Mouse (Mus musculus): ENCODE results near the gene Nif3l1. TPM values are rescaled to one million over a fixed set of nuclear protein-coding genes. Genes with fewer than 3 reads are reported as not detected.

The Nif3l1 gene
- polyA plus RNA-seq, 1 experiment from 2014 or later: 35.0 TPM

DNA sequence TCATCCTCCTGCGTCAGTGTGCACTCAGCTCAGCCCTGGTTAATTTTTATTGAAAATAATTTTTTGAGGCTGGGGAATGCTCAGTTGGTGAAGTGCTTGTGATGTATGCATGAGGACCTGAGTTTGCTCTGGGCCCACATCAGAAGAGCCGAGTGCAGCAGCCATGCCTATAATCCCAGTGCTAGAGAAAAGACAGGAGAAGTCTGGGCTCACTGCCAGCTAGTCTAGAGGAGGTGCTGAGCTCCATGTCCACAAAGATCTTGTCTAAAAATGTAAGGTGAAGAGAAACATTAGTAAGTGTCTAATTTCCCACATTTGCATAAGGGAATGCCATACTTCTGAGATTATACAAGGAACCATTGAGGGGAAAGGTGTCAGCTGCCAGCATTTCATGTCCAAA, 13.9 kb downstream of the Nif3l1 start:
- H3K9me3 ChIP-seq (replicated peaks; ENCODE audit: control insufficient read depth, low read length): no peaks in the 10 kb centered on the region
- no peak for ATAC-seq (replicated peaks; ENCODE audit: insufficient number of reproducible peaks, low FRiP score, low TSS enrichment)
- WGBS (ENCODE audit: insufficient replicate concordance): 63% methylated on average over 2 of the region's 2 CpGs
- H3K4me2 ChIP-seq: no peak overlapping the region
- H3K4me1 ChIP-seq (ENCODE audit: control insufficient read depth, insufficient read depth, low read length): no peaks in the 10 kb centered on the region
- no peaks in the 10 kb centered on the region for H3K27me3 ChIP-seq (ENCODE audit: control insufficient read depth, insufficient read depth, low read length)
- H3K9ac ChIP-seq (ENCODE audit: low read depth, low read length): no peak overlapping the region
- H3K4me3 ChIP-seq (ENCODE audit: low read depth, low read length): no peak overlapping the region
- peaks cover 14% of the 10 kb centered on the region for H3K36me3 ChIP-seq (ENCODE audit: control insufficient read depth, insufficient read depth, low read length)
- H3K27ac ChIP-seq (ENCODE audit: low read depth, low read length): no peak overlapping the region

DNA sequence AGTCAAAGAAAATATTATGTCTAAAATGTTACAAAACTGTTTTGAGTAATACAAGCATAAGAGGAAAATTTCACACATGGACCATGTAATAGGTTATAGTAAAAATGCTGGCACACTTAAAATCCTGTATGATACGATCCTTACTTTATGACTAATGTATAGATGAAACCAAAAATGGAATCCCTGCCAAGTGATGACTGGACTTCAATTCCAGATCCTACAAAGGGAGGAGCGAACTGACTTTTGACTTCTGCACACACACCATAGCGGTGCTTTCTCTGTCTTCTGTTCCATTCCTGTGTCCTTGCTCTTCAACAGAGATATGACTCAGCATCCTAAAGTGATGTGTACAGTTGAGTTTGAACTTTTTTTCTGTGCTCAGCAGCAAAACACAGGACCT, 15.6 kb downstream of the Nif3l1 start:
- H3K36me3 ChIP-seq (ENCODE audit: control insufficient read depth, insufficient read depth, low read length): peaks cover 19% of the 10 kb centered on the region
- H3K9ac ChIP-seq (ENCODE audit: low read depth, low read length): no peak overlapping the region
- no peaks in the 10 kb centered on the region for H3K9me3 ChIP-seq (replicated peaks; ENCODE audit: control insufficient read depth, low read length)
- H3K4me2 ChIP-seq: no peak overlapping the region
- no peak overlapping the region for H3K4me3 ChIP-seq (ENCODE audit: low read depth, low read length)
- H3K27ac ChIP-seq (ENCODE audit: low read depth, low read length): no peak overlapping the region
- H3K27me3 ChIP-seq (ENCODE audit: control insufficient read depth, insufficient read depth, low read length): no peaks in the 10 kb centered on the region
- ATAC-seq (replicated peaks; ENCODE audit: insufficient number of reproducible peaks, low FRiP score, low TSS enrichment): no peak
- no peaks in the 10 kb centered on the region for H3K4me1 ChIP-seq (ENCODE audit: control insufficient read depth, insufficient read depth, low read length)
- WGBS (ENCODE audit: insufficient replicate concordance): 88% methylated on average over 3 of the region's 3 CpGs

DNA sequence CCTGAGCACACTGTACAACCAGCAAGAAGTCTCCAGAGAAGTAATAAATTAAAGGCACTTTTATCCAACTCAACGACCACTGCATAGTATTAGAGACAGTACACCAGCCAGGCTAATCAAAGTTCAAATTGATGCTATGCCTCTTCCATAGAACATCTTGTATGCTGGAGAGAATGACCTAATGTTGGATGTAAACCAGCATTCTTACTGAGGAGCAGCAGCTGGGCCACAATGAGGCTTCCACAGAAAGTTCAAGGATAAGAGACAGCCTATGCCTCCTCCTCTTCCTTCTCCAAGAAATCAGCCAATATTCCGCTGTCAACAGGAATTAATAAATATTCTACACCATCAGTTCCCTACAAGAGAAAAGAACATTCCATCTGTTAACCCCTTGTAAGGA, 19.0 kb downstream of the Nif3l1 start:
- H3K27me3 ChIP-seq (ENCODE audit: control insufficient read depth, insufficient read depth, low read length): no peaks in the 10 kb centered on the region
- H3K9me3 ChIP-seq (replicated peaks; ENCODE audit: control insufficient read depth, low read length): no peaks in the 10 kb centered on the region
- ATAC-seq (replicated peaks; ENCODE audit: insufficient number of reproducible peaks, low FRiP score, low TSS enrichment): no peak
- H3K4me1 ChIP-seq (ENCODE audit: control insufficient read depth, insufficient read depth, low read length): no peaks in the 10 kb centered on the region
- WGBS (ENCODE audit: insufficient replicate concordance): 92% methylated on average over 2 of the region's 2 CpGs
- H3K27ac ChIP-seq (ENCODE audit: low read depth, low read length): no peak overlapping the region
- H3K36me3 ChIP-seq (ENCODE audit: control insufficient read depth, insufficient read depth, low read length): peaks cover 19% of the 10 kb centered on the region
- no peak overlapping the region for H3K4me3 ChIP-seq (ENCODE audit: low read depth, low read length)
- H3K4me2 ChIP-seq: no peak overlapping the region
- H3K9ac ChIP-seq (ENCODE audit: low read depth, low read length): no peak overlapping the region

DNA sequence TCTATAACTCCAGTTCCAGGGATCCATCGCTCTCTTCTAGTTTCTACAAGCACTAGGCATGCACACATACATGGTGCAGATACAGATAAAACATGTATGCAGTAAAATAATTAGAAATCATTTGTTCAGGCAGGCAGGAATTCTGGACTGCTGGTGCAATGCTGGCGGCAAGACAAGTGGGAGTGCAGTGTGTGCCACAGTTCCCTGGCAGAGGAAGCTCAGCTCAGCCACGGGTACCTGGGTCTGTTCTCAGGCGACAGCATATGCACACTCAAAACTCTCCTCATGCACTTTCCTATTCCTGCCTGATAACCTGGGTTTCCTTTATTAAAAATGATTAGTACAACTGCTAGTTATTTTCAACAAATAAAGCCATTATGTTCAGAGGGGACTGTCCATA, 20.1 kb downstream of the Nif3l1 start:
- 91% methylated on average over 4 of the region's 4 CpGs for WGBS (ENCODE audit: insufficient replicate concordance)
- peaks cover 27% of the 10 kb centered on the region for H3K36me3 ChIP-seq (ENCODE audit: control insufficient read depth, insufficient read depth, low read length)

DNA sequence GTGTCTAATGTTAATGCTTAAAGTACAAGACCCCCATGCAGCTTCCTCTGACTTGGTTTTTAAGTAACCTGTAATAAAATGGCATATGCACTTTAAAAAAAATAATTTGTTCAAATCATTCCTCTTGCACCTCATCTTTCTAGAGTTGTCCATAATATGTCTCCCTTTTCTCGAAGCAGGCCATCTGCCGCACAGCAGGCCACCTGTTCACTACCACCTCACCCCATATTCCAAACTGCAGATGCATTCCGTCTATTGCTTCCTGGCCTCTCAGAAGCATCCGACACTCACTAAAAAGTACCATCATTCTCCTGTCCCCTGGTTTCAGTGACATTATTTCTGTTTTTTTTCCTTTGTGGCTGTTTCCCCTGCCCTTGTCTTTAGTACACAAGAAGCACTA, 20.6 kb downstream of the Nif3l1 start:
- Histone ChIP-seq H3K36me3 (ENCODE audit: control insufficient read depth, insufficient read depth, low read length) (peaks cover 27% of the 10 kb centered on the region), H3K4me1 (ENCODE audit: control insufficient read depth, insufficient read depth, low read length) (no peaks in the 10 kb centered on the region), H3K9me3 (replicated peaks; ENCODE audit: control insufficient read depth, low read length) (no peaks in the 10 kb centered on the region), H3K4me3 (ENCODE audit: low read depth, low read length) (no peak overlapping the region), H3K4me2 (no peak overlapping the region), H3K9ac (ENCODE audit: low read depth, low read length) (no peak overlapping the region), H3K27ac (ENCODE audit: low read depth, low read length) (no peak overlapping the region), H3K27me3 (ENCODE audit: control insufficient read depth, insufficient read depth, low read length) (no peaks in the 10 kb centered on the region)
- 94% methylated on average over 4 of the region's 4 CpGs for WGBS (ENCODE audit: insufficient replicate concordance)
- no peak for ATAC-seq (replicated peaks; ENCODE audit: insufficient number of reproducible peaks, low FRiP score, low TSS enrichment)

More for the DNA sequence above, 20.1 kb downstream of the Nif3l1 start:
- no peak overlapping the region for H3K27ac ChIP-seq (ENCODE audit: low read depth, low read length)
- no peak overlapping the region for H3K9ac ChIP-seq (ENCODE audit: low read depth, low read length)
- no peaks in the 10 kb centered on the region for H3K9me3 ChIP-seq (replicated peaks; ENCODE audit: control insufficient read depth, low read length)
- H3K27me3 ChIP-seq (ENCODE audit: control insufficient read depth, insufficient read depth, low read length): no peaks in the 10 kb centered on the region
- ATAC-seq (replicated peaks; ENCODE audit: insufficient number of reproducible peaks, low FRiP score, low TSS enrichment): no peak
- no peak overlapping the region for H3K4me3 ChIP-seq (ENCODE audit: low read depth, low read length)
- H3K4me2 ChIP-seq: no peak overlapping the region
- no peaks in the 10 kb centered on the region for H3K4me1 ChIP-seq (ENCODE audit: control insufficient read depth, insufficient read depth, low read length)

DNA sequence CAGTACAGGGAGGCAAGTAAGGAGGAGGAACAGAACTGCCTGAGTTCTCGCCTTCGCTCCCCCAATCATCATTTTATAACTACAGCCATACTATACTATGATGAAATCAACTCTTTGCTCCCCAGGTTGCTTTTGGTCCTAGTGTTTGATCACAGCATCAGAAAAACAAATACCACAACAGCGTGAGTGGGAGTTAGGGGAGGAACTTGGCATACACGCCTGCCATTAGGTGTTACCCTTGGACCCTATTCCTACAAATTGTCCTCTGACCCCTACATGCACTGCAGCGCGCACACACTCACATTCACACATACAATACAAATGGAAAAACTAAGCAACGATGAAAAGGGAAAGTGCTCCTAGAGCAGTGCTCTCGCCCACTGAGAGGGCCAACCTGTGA, 30.7 kb downstream of the Nif3l1 start:
- ATAC-seq (replicated peaks; ENCODE audit: insufficient number of reproducible peaks, low FRiP score, low TSS enrichment): no peak
- WGBS (ENCODE audit: insufficient replicate concordance): 92% methylated on average over 8 of the region's 8 CpGs

DNA sequence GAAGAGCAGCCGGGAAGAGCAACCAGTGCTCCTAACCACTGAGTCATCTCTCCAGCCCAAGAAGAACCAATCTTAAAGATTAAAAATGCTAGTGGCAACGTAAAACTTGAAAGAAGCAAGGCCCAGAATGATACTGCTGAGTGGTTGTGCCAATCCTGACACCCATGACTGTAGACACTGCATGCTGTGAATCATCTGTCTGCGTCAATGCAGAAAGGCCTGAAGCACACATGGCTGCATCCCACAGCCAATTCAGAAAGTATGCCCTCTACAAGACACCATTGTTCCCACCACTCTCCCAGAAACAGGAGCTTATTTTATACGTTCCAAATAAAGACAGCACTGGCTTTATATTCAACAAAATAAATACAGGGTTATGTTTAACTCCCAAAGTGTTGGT, 37.7 kb downstream of the Nif3l1 start:
- H3K27ac ChIP-seq (ENCODE audit: low read depth, low read length): no peak overlapping the region
- no peak overlapping the region for H3K4me3 ChIP-seq (ENCODE audit: low read depth, low read length)
- H3K4me1 ChIP-seq (ENCODE audit: control insufficient read depth, insufficient read depth, low read length): no peaks in the 10 kb centered on the region
- peaks cover 20% of the 10 kb centered on the region for H3K36me3 ChIP-seq (ENCODE audit: control insufficient read depth, insufficient read depth, low read length)
- H3K9ac ChIP-seq (ENCODE audit: low read depth, low read length): no peak overlapping the region
- H3K9me3 ChIP-seq (replicated peaks; ENCODE audit: control insufficient read depth, low read length): no peaks in the 10 kb centered on the region
- 93% methylated on average over 4 of the region's 4 CpGs for WGBS (ENCODE audit: insufficient replicate concordance)
- H3K4me2 ChIP-seq: no peak overlapping the region
- no peaks in the 10 kb centered on the region for H3K27me3 ChIP-seq (ENCODE audit: control insufficient read depth, insufficient read depth, low read length)
- no peak for ATAC-seq (replicated peaks; ENCODE audit: insufficient number of reproducible peaks, low FRiP score, low TSS enrichment)

More for the DNA sequence above, 30.7 kb downstream of the Nif3l1 start:
- no peaks in the 10 kb centered on the region for H3K27me3 ChIP-seq (ENCODE audit: control insufficient read depth, insufficient read depth, low read length)
- no peak overlapping the region for H3K4me2 ChIP-seq
- H3K27ac ChIP-seq (ENCODE audit: low read depth, low read length): no peak overlapping the region
- no peak overlapping the region for H3K4me3 ChIP-seq (ENCODE audit: low read depth, low read length)
- H3K9me3 ChIP-seq (replicated peaks; ENCODE audit: control insufficient read depth, low read length): no peaks in the 10 kb centered on the region
- H3K9ac ChIP-seq (ENCODE audit: low read depth, low read length): no peak overlapping the region
- no peaks in the 10 kb centered on the region for H3K4me1 ChIP-seq (ENCODE audit: control insufficient read depth, insufficient read depth, low read length)
- peaks cover 33% of the 10 kb centered on the region for H3K36me3 ChIP-seq (ENCODE audit: control insufficient read depth, insufficient read depth, low read length)

DNA sequence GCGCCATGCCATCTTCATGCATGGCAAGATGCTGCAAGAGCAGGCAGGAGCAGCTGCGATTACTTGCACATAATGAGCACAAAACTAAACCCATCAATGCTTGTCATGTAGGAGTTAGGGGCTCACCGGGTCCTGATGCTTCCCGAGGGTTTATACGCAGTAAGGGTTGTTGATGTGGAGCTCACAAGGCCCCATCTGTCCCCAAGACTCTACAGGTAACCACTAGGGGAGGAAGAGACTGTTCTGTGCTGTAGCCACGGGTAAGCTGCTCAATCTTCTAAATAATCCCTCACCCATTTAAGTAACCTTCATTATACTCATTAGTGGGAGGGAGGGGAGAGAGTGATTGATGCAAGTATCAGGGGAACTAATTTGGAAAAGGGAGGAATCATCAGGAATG, 50.7 kb downstream of the Nif3l1 start:
- no peak overlapping the region for H3K27ac ChIP-seq (ENCODE audit: low read depth, low read length)

DNA sequence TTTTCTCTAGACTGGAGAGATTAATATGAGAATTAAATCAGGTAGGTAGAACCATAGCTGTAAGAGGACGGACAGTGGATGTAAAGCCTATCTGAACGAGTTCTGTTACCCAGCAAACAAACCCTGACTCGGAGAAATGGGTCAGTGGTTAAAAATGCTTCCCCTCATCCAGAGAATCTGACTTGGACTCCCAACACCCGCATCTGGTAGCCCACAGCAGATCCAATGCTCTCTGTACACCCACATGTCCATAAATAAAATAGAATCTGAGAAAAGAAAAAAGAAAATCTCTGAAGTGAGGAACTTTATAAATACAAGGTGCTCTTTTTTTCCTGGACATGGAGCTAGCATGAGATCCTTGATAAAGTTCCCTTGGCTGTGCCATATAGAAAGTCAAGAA, 52.7 kb downstream of the Nif3l1 start:
- WGBS (ENCODE audit: insufficient replicate concordance): 92% methylated on average over 4 of the region's 4 CpGs
- Histone ChIP-seq H3K4me1 (ENCODE audit: control insufficient read depth, insufficient read depth, low read length) (no peaks in the 10 kb centered on the region), H3K36me3 (ENCODE audit: control insufficient read depth, insufficient read depth, low read length) (peaks cover 25% of the 10 kb centered on the region), H3K27me3 (ENCODE audit: control insufficient read depth, insufficient read depth, low read length) (no peaks in the 10 kb centered on the region), H3K9ac (ENCODE audit: low read depth, low read length) (no peak overlapping the region), H3K4me3 (ENCODE audit: low read depth, low read length) (no peak overlapping the region), H3K4me2 (no peak overlapping the region), H3K27ac (ENCODE audit: low read depth, low read length) (no peak overlapping the region), H3K9me3 (replicated peaks; ENCODE audit: control insufficient read depth, low read length) (no peaks in the 10 kb centered on the region)
- ATAC-seq (replicated peaks; ENCODE audit: insufficient number of reproducible peaks, low FRiP score, low TSS enrichment): no peak

More for the DNA sequence above, 50.7 kb downstream of the Nif3l1 start:
- no peak for ATAC-seq (replicated peaks; ENCODE audit: insufficient number of reproducible peaks, low FRiP score, low TSS enrichment)
- H3K27me3 ChIP-seq (ENCODE audit: control insufficient read depth, insufficient read depth, low read length): no peaks in the 10 kb centered on the region
- no peaks in the 10 kb centered on the region for H3K4me1 ChIP-seq (ENCODE audit: control insufficient read depth, insufficient read depth, low read length)
- H3K4me3 ChIP-seq (ENCODE audit: low read depth, low read length): no peak overlapping the region
- H3K9ac ChIP-seq (ENCODE audit: low read depth, low read length): no peak overlapping the region
- peaks cover 37% of the 10 kb centered on the region for H3K36me3 ChIP-seq (ENCODE audit: control insufficient read depth, insufficient read depth, low read length)
- no peak overlapping the region for H3K4me2 ChIP-seq
- H3K9me3 ChIP-seq (replicated peaks; ENCODE audit: control insufficient read depth, low read length): no peaks in the 10 kb centered on the region
- 96% methylated on average over 6 of the region's 6 CpGs for WGBS (ENCODE audit: insufficient replicate concordance)
